ENCODE assay signal across 9 mouse cellular contexts in genomic region chr17:34626062-34626772, GRCm38 (mm10). TPM values are rescaled to one million over a fixed set of nuclear protein-coding genes. Genes with fewer than 3 reads are reported as not detected.
DNase-seq lines count a peak whose midpoint lies in the region; ATAC-seq and TF ChIP-seq lines count a peak whose summit lies in the region.
"Had no signal": no experiment of that assay in that cellular context is flagged by ENCODE, and none has a peak within 500 bp of the region (broad histone marks: within the 10 kb centered on the region; RNA-seq: fewer than 3 reads in every experiment).

No protein-coding gene starts in this region.

- ATAC-seq in embryonic facial prominence, embryonic 12.5 days (ENCODE audit: insufficient number of reproducible peaks, insufficient read depth, low FRiP score, low TSS enrichment) = no peak
- no peak for ATAC-seq in hindbrain, postnatal 0 days
- no peak for ATAC-seq in midbrain, embryonic 15.5 days (replicated peaks)
- no peak for ATAC-seq in monocyte, adult 5-6 weeks (replicated peaks; ENCODE audit: insufficient number of reproducible peaks, low FRiP score, low TSS enrichment, poor library complexity, severe bottlenecking)

- TF ChIP-seq CTCF in hindbrain, postnatal 0 days (IDR thresholded peaks at IDR 0.05; ENCODE audit: low read depth) = no peak

- H3K4me1 ChIP-seq in embryonic facial prominence, embryonic 12.5 days = peaks cover 40% of the 10 kb centered on the region
- peaks cover 38% of the 10 kb centered on the region for H3K4me1 ChIP-seq in hindbrain, postnatal 0 days (ENCODE audit: insufficient read depth, low read length)
- peaks cover 47% of the 10 kb centered on the region for H3K4me1 ChIP-seq in midbrain, embryonic 15.5 days

- peak overlapping the region; percentile 78 for H3K4me2 ChIP-seq in embryonic facial prominence, embryonic 12.5 days (replicated peaks)
- H3K4me2 ChIP-seq in hindbrain, postnatal 0 days (ENCODE audit: low read depth, low read length) = peak overlapping the region; percentile 98
- H3K4me2 ChIP-seq in midbrain, embryonic 15.5 days = peak overlapping the region; percentile 89

- peaks cover 23% of the 10 kb centered on the region for H3K36me3 ChIP-seq in embryonic facial prominence, embryonic 12.5 days
- H3K36me3 ChIP-seq in hindbrain, postnatal 0 days (ENCODE audit: insufficient read depth, low read length) = peaks cover 6% of the 10 kb centered on the region; the same call in 1 of the 2 replicates
- H3K36me3 ChIP-seq in midbrain, embryonic 15.5 days (replicated peaks) = 0 out of 2 replicates have a peak, but pooled peaks cover 9% of the 10 kb centered on the region

- 50% methylated on average over 16 of the region's 16 CpGs for WGBS in embryonic facial prominence, embryonic 12.5 days
- WGBS in hindbrain, postnatal 0 days = 46% methylated on average over 16 of the region's 16 CpGs
- 50% methylated on average over 16 of the region's 16 CpGs for WGBS in midbrain, embryonic 15.5 days

- H3K9me3 ChIP-seq in embryonic facial prominence, embryonic 12.5 days = no peaks in the 10 kb centered on the region
- H3K9me3 ChIP-seq in hindbrain, postnatal 0 days (ENCODE audit: low read length) = no peaks in the 10 kb centered on the region
- H3K9me3 ChIP-seq in midbrain, embryonic 15.5 days = no peaks in the 10 kb centered on the region

- peak overlapping the region; percentile 68 for H3K4me3 ChIP-seq in embryonic facial prominence, embryonic 12.5 days
- peak overlapping the region; percentile 55 for H3K4me3 ChIP-seq in hindbrain, postnatal 0 days (ENCODE audit: low read length)
- H3K4me3 ChIP-seq in midbrain, embryonic 15.5 days = peak overlapping the region; percentile 71

- H3K27ac ChIP-seq in embryonic facial prominence, embryonic 12.5 days = peak overlapping the region; percentile 89; the same call in 1 of the 2 replicates
- H3K27ac ChIP-seq in hindbrain, postnatal 0 days = peak overlapping the region; percentile 95
- peak overlapping the region; percentile 95 for H3K27ac ChIP-seq in midbrain, embryonic 15.5 days

- peak; percentile 67 for DNase-seq in kidney, adult 9 months
- DNase-seq in kidney, adult 18-20 months = no peak
- DNase-seq in hindbrain, postnatal 0 days (ENCODE audit: low spot score) = no peak
- no peak for DNase-seq in urinary bladder, postnatal 25 days (ENCODE audit: low spot score)
- no peak for DNase-seq in left cerebral cortex, adult 9 months (ENCODE audit: low spot score in 2 of 2)

- peak overlapping the region; percentile 60 for H3K9ac ChIP-seq in embryonic facial prominence, embryonic 12.5 days
- H3K9ac ChIP-seq in hindbrain, postnatal 0 days (replicated peaks; ENCODE audit: low read length) = peak overlapping the region; percentile 59
- peak overlapping the region; percentile 63 for H3K9ac ChIP-seq in midbrain, embryonic 15.5 days

- peaks cover 19% of the 10 kb centered on the region for H3K27me3 ChIP-seq in embryonic facial prominence, embryonic 12.5 days
- H3K27me3 ChIP-seq in hindbrain, postnatal 0 days (ENCODE audit: insufficient read depth, low read length) = no peaks in the 10 kb centered on the region
- H3K27me3 ChIP-seq in midbrain, embryonic 15.5 days (replicated peaks) = no peaks in the 10 kb centered on the region; the same call in 1 of the 2 replicates

RNA-seq across cellular contexts. Expression of gene Ppt2, which starts 2.1 kb away (rescaled TPM):
- 18.0 and 18.8 TPM in 2 replicates for polyA plus RNA-seq in embryonic facial prominence, embryonic 12.5 days (2016; fragmentation: Nextera tagmentation; extraction: Ambion mirVana)
- total RNA-seq in hindbrain, postnatal 0 days (2014; rRNA removed) = 33.6 and 42.3 TPM in 2 replicates
- polyA plus RNA-seq in hindbrain, postnatal 0 days (2015; fragmentation: Nextera tagmentation; extraction: Ambion mirVana) = 17.9 and 20.0 TPM in 2 replicates
- 20.0 and 20.9 TPM in 2 replicates for polyA plus RNA-seq in midbrain, embryonic 15.5 days (2015; fragmentation: Nextera tagmentation; extraction: Ambion mirVana)
- total RNA-seq in monocyte, adult 5-6 weeks (2017) = 30.4 to 67.0 TPM (median 38.4 TPM) in 3 replicates

RNA-seq across cellular contexts. Expression of gene Prrt1, which starts 3.1 kb away (rescaled TPM):
- polyA plus RNA-seq in embryonic facial prominence, embryonic 12.5 days (2016; fragmentation: Nextera tagmentation; extraction: Ambion mirVana) = 0.52 and 0.56 TPM in 2 replicates
- 7.5 and 8.1 TPM in 2 replicates for total RNA-seq in hindbrain, postnatal 0 days (2014; rRNA removed)
- 7.3 and 7.9 TPM in 2 replicates for polyA plus RNA-seq in hindbrain, postnatal 0 days (2015; fragmentation: Nextera tagmentation; extraction: Ambion mirVana)
- polyA plus RNA-seq in midbrain, embryonic 15.5 days (2015; fragmentation: Nextera tagmentation; extraction: Ambion mirVana) = 10.7 and 10.8 TPM in 2 replicates
- 0.29 to 1.9 TPM (median 0.75 TPM) in 3 replicates for total RNA-seq in monocyte, adult 5-6 weeks (2017)
- total RNA-seq: hematopoietic stem cell, adult 5-6 weeks had no signal

RNA-seq across cellular contexts. Expression of gene Egfl8, which starts 10.4 kb away (rescaled TPM):
- 7.0 and 10.1 TPM in 2 replicates for polyA plus RNA-seq in embryonic facial prominence, embryonic 12.5 days (2016; fragmentation: Nextera tagmentation; extraction: Ambion mirVana)
- total RNA-seq in hindbrain, postnatal 0 days (2014; rRNA removed) = 3.5 and 5.9 TPM in 2 replicates
- 6.5 and 7.4 TPM in 2 replicates for polyA plus RNA-seq in hindbrain, postnatal 0 days (2015; fragmentation: Nextera tagmentation; extraction: Ambion mirVana)
- 9.2 and 10.3 TPM in 2 replicates for polyA plus RNA-seq in midbrain, embryonic 15.5 days (2015; fragmentation: Nextera tagmentation; extraction: Ambion mirVana)
- 2.3 to 3.3 TPM (median 3.0 TPM) in 3 replicates for total RNA-seq in monocyte, adult 5-6 weeks (2017)

RNA-seq across cellular contexts. Expression of gene Fkbpl, which starts 18.3 kb away (rescaled TPM):
- polyA plus RNA-seq in embryonic facial prominence, embryonic 12.5 days (2016; fragmentation: Nextera tagmentation; extraction: Ambion mirVana) = 16.6 and 16.8 TPM in 2 replicates
- total RNA-seq in hindbrain, postnatal 0 days (2014; rRNA removed) = 4.9 and 6.1 TPM in 2 replicates
- polyA plus RNA-seq in hindbrain, postnatal 0 days (2015; fragmentation: Nextera tagmentation; extraction: Ambion mirVana) = 10.4 and 11.8 TPM in 2 replicates
- polyA plus RNA-seq in midbrain, embryonic 15.5 days (2015; fragmentation: Nextera tagmentation; extraction: Ambion mirVana) = 14.6 and 16.0 TPM in 2 replicates
- 5.6 to 15.1 TPM (median 6.4 TPM) in 3 replicates for total RNA-seq in monocyte, adult 5-6 weeks (2017)

RNA-seq across cellular contexts. Expression of gene Atf6b, which starts 20.7 kb away (rescaled TPM):
- polyA plus RNA-seq in embryonic facial prominence, embryonic 12.5 days (2016; fragmentation: Nextera tagmentation; extraction: Ambion mirVana) = 110 TPM in 2 replicates
- 53.6 and 70.6 TPM in 2 replicates for total RNA-seq in hindbrain, postnatal 0 days (2014; rRNA removed)
- polyA plus RNA-seq in hindbrain, postnatal 0 days (2015; fragmentation: Nextera tagmentation; extraction: Ambion mirVana) = 74.2 and 78.2 TPM in 2 replicates
- 123 and 125 TPM in 2 replicates for polyA plus RNA-seq in midbrain, embryonic 15.5 days (2015; fragmentation: Nextera tagmentation; extraction: Ambion mirVana)
- total RNA-seq in monocyte, adult 5-6 weeks (2017) = 17.4 to 26.0 TPM (median 23.4 TPM) in 3 replicates
